Mouse (Mus musculus): ENCODE measurements at regions not wholly inside any gene's neighbourhood (a gene's known extent, or its start where the extent isn't known, plus 50 kb on each side); places are given as distances from the start of the nearest gene placed in this dataset.

GRCm38 (mm10) chr8:30941511-30942175, 2486.9 kb upstream of the 5930422O12Rik start:
- no peak for DNase-seq (ENCODE audit: low read depth, low spot score)
- WGBS, result 79% methylated on average over 11 of the region's 11 CpGs

GRCm38 (mm10) chr8:30946154-30947065, 2482.1 kb upstream of the 5930422O12Rik start:
- no peak for DNase-seq (ENCODE audit: low read depth, low spot score)
- 67% methylated on average over 10 of the region's 10 CpGs for WGBS

- no peak for DNase-seq (ENCODE audit: low read depth, low spot score)
Observed at GRCm38 (mm10) chr8:30952818-30953217, 2475.7 kb upstream of the 5930422O12Rik start.

GRCm38 (mm10) chr8:30959436-30960180, 2468.9 kb upstream of the 5930422O12Rik start:
- WGBS, result 47% methylated on average over 17 of the region's 17 CpGs
- no peak for DNase-seq (ENCODE audit: low read depth, low spot score)

- no peak for DNase-seq (ENCODE audit: low read depth, low spot score)
- WGBS, result 87% methylated on average over 8 of the region's 8 CpGs
Observed at GRCm38 (mm10) chr8:30960486-30960885, 2468.0 kb upstream of the 5930422O12Rik start.

DNA sequence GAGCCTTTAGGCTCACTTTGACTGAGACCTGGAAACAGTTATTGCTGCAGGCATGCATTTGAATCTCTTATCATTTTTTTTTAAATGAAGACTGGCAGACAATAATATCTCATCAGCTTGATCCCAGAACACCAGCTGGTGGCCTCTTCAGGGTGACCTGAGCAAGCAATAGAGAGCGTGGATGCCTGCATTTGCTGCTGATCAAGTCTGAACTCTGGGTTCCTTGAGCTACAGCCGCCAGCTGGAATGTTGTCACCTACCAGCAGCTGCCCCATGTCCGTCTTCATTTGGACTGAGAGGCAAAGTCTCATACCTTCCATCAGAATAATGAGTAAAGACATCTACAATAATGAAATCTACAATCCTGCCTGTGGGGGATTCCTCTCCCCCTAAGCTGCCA, 2466.3 kb upstream of the 5930422O12Rik start:
- DNase-seq (ENCODE audit: low read depth, low spot score), result no peak
- WGBS, result 74% methylated on average over 3 of the region's 3 CpGs

- no peak for DNase-seq (ENCODE audit: low read depth, low spot score)
- WGBS, result 54% methylated on average over 2 of the region's 2 CpGs
Observed at GRCm38 (mm10) chr8:30982814-30983213, 2445.7 kb upstream of the 5930422O12Rik start.

DNA sequence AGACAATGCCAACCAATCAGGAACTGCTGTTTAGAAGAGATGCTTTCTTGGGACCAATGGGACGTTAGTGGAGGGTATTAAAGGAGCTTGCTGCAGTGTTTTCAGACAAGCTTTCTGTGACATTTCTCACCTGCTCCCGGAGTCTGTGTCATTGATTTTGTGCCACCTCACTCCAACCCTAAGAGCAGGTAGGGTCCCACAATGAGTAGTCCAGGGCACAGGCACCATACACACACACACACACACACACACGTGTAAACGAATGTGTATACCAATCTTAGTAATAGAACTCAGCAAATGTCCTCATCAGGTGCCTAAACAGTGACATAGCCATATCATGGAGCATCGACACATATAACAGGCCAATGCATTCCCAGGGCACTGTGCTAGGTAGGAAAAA, 2440.5 kb upstream of the 5930422O12Rik start:
- DNase-seq (ENCODE audit: low read depth, low spot score), result no peak
- WGBS, result 67% methylated on average over 5 of the region's 5 CpGs

- no peak for DNase-seq (ENCODE audit: low read depth, low spot score)
- 70% methylated on average over 9 of the region's 9 CpGs for WGBS
Observed at GRCm38 (mm10) chr8:30998657-30999056, 2429.9 kb upstream of the 5930422O12Rik start.

GRCm38 (mm10) chr8:31000120-31000519, 2428.4 kb upstream of the 5930422O12Rik start:
- WGBS, result 73% methylated on average over 6 of the region's 6 CpGs
- DNase-seq (ENCODE audit: low read depth, low spot score), result no peak

GRCm38 (mm10) chr8:31001980-31002730, 2426.4 kb upstream of the 5930422O12Rik start:
- 52% methylated on average over 5 of the region's 5 CpGs for WGBS

DNA sequence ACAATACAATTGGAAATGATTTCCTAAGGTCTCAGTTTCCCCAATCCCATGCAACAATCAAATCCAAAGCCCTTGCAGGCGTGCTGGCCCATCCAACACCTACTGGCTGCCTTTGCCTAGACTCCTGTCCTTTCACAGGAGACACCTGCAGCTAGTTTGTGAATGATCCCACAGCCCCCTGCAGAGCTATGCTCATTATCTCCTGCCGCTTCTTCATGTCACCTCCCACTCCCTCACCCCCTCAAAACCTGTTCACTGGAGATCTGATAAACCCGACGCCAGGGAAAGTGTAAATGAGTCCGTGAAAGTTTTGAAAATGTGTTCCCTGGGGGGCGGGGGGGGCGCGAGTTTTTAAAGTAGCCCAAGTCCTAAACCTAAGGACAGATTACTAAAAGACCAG, 2420.2 kb upstream of the 5930422O12Rik start:
- WGBS, result 66% methylated on average over 8 of the region's 8 CpGs

More at GRCm38 (mm10) chr8:31001980-31002730, 2426.4 kb upstream of the 5930422O12Rik start:
- DNase-seq (ENCODE audit: low read depth, low spot score), result no peak

GRCm38 (mm10) chr8:31012068-31012467, 2416.4 kb upstream of the 5930422O12Rik start:
- WGBS, result 78% methylated on average over 11 of the region's 11 CpGs
- DNase-seq (ENCODE audit: low read depth, low spot score), result no peak

More for the DNA sequence above, 2420.2 kb upstream of the 5930422O12Rik start:
- DNase-seq (ENCODE audit: low read depth, low spot score), result no peak

DNA sequence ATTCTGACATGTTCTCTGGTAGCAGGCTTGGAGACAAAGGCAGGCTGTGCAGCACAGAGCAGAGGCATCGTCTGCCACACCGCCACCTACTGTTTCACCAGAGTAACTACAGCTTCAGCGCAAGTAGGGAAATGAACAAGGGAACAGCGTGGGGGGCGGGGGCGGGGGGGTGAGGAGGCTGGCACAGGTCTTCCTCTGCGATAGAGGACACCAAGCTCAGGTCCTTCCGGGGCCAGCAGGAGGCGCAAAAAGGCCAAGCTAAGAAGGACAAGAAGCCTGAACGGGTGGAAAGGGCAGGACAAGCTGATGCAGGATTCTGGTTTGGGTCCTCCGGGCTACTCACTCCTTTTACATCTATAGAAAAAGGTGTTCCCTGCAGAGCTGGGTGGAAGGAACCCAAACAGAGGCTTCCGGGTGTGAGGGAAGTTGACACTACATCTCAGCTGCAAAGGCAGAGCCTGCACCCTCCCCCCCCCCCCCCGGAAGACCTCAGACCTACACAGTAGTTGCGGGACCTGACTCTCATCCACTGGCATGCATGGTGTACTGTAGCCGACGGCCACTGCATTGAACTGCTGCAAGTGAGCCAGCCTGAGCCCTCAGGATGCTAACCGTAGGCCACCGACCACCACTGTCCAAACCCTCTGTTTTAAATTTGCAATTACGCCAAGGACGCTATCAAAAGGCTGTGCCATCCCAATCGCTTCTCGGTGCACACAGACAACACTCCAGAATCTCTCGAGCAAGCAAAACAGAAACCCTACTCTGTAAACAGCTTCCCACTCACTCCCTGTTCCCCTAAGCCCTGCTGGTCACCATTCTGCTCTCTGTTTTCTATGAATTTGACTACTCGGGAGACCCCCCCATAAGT, 2396.6 kb upstream of the 5930422O12Rik start:
- 6% methylated on average over 24 of the region's 24 CpGs for WGBS
- DNase-seq (ENCODE audit: low read depth, low spot score), result no peak

DNA sequence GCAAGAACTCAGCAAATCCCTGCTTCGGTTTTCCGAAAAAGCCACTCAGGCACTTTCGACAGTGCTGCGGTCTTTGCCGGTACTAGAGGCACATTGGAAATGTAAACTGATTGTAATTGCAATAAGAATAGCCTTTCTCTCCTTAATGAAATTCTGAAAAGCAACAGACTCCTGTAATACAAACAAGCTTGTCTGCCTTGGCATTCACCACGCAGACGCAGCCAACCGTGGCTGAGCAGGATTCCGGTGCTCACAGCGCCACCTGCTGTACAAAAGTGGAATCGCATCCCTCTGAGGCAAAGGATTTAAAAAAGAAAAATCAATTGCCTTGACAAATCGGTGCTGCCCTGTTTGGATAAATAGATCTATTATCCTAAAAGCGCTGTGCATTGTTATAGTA, 2395.2 kb upstream of the 5930422O12Rik start:
- WGBS, result 2% methylated on average over 13 of the region's 13 CpGs

DNA sequence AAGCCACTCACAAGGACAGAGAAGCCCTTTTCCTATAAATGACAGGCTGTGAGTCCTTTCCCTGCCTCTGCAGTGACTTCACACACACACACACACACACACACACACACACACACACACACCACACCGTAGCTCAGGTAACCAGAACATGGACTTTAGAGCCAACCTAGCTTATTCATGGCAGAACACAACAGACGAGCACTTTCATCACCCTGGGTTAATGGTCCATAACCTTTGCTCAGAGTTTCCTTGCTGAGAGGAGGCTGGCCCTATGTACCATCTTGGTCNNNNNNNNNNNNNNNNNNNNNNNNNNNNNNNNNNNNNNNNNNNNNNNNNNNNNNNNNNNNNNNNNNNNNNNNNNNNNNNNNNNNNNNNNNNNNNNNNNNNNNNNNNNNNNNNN, 2391.6 kb upstream of the 5930422O12Rik start:
- 40% methylated on average over 2 of the region's 2 CpGs for whole genome bisulfite sequencing

More for the DNA sequence above, 2395.2 kb upstream of the 5930422O12Rik start:
- peak; percentile 37 for DNase-seq (ENCODE audit: low read depth, low spot score)

More for the DNA sequence above, 2391.6 kb upstream of the 5930422O12Rik start:
- no peak for DNase-seq (ENCODE audit: low read depth, low spot score)

All from large intestine, adult 2 months (tissue).